Mouse (Mus musculus) kidney, postnatal 0 days (tissue): ENCODE results near the gene Nrd1. TPM values are rescaled to one million over a fixed set of nuclear protein-coding genes. Genes with fewer than 3 reads are reported as not detected.

Source experiments
- ATAC-seq: fragments of 200-750 bp; cut with Nextera tagmentation; replicated peaks from 2 replicates; pipeline ENCODE4 v1.8.0; 2017; ENCODE audit warnings: low read depth, moderate number of reproducible peaks, moderate TSS enrichment, moderate library complexity; ENCODE audit not compliant: low FRiP score
- DNase-seq: peaks from one replicate; pipeline ENCODE4 v3.0.0-alpha.2; 2016; ENCODE audit warnings: low spot score
- H3K27ac ChIP-seq: fragments of 300-500 bp; sonication (generic); 2 replicates; pipeline ENCODE4 v1.5.1; 2014; ENCODE audit warnings: mild to moderate bottlenecking
- H3K27me3 ChIP-seq: fragments of 300-500 bp; sonication (generic); 2 replicates; pipeline ENCODE4 v1.6.1; 2014; ENCODE audit warnings: low read length, mixed read lengths; ENCODE audit not compliant: insufficient read depth
- H3K36me3 ChIP-seq: fragments of 300-500 bp; sonication (generic); 2 replicates; pipeline ENCODE4 v1.6.1; 2014; ENCODE audit warnings: low read length, mixed read lengths; ENCODE audit not compliant: insufficient read depth
- H3K4me1 ChIP-seq: fragments of 300-500 bp; sonication (generic); replicated peaks from 2 replicates; pipeline ENCODE4 v1.6.1; 2014; ENCODE audit warnings: antibody characterized with exemption, low read length, mixed read lengths; ENCODE audit not compliant: insufficient read depth
- H3K4me2 ChIP-seq: fragments of 300-500 bp; sonication (generic); 2 replicates; pipeline ENCODE4 v1.6.1; 2014; ENCODE audit warnings: mild to moderate bottlenecking, low read length, moderate library complexity, mixed read lengths
- H3K4me3 ChIP-seq: fragments of 300-500 bp; sonication (generic); replicated peaks from 2 replicates; pipeline ENCODE4 v1.5.1; 2014; ENCODE audit warnings: low read depth, low read length
- H3K9ac ChIP-seq: fragments of 300-500 bp; sonication (generic); 2 replicates; pipeline ENCODE4 v1.6.1; 2014; ENCODE audit warnings: low read depth, low read length
- H3K9me3 ChIP-seq: fragments of 300-500 bp; sonication (generic); replicated peaks from 2 replicates; pipeline ENCODE4 v1.6.1; 2016; ENCODE audit warnings: low read length, inconsistent platforms, mixed read lengths
- CTCF ChIP-seq: IDR thresholded peaks from 2 replicates; pipeline ENCODE4 v1.5.1; 2016; ENCODE audit warnings: antibody characterized with exemption, low read depth, mild to moderate bottlenecking, moderate library complexity
- WGBS: fragments of 180-500 bp; shearing (Covaris S2); extraction: QIAGEN DNeasy Blood & Tissue Kit; methylation state at CpG from one replicate; pipeline ENCODE4 v1.1.7; 2014; 5-methylcytosine and 5-hydroxymethylcytosine counted together
- polyA plus RNA-seq: library from polyadenylated mRNA; unstranded; fragments of >200 nt; fragmentation: Nextera tagmentation; extraction: Ambion mirVana; gene quantifications from 2 replicates; pipeline ENCODE4 v1.2.1, GENCODE M21; 2015

Gene Nrd1
- polyA plus RNA-seq, 1 experiment from 2014 or later = 43.5 TPM

GRCm38 (mm10) chr4:109042739-109043138 is 42.3 kb downstream of the Nrd1 start:
- DNase-seq = no peak
- no peaks in the 10 kb centered on the region for H3K4me1 ChIP-seq
- no peak overlapping the region for H3K4me3 ChIP-seq
- 82% methylated on average over 4 of the region's 4 CpGs for WGBS
- H3K27me3 ChIP-seq = no peaks in the 10 kb centered on the region
- peaks cover 42% of the 10 kb centered on the region for H3K36me3 ChIP-seq
- ATAC-seq = no peak
- no peak overlapping the region for H3K4me2 ChIP-seq
- no peak for TF ChIP-seq CTCF
- no peak overlapping the region for H3K27ac ChIP-seq
- no peaks in the 10 kb centered on the region for H3K9me3 ChIP-seq
- H3K9ac ChIP-seq = no peak overlapping the region

- ATAC-seq = no peak
- Histone ChIP-seq H3K4me2 (no peak overlapping the region), H3K4me1 (no peaks in the 10 kb centered on the region), H3K9me3 (no peaks in the 10 kb centered on the region), H3K36me3 (peaks cover 40% of the 10 kb centered on the region), H3K27me3 (no peaks in the 10 kb centered on the region), H3K27ac (no peak overlapping the region), H3K4me3 (no peak overlapping the region), H3K9ac (no peak overlapping the region)
- DNase-seq = no peak
- no peak for TF ChIP-seq CTCF
- WGBS = 55% methylated on average over 5 of the region's 5 CpGs
These were observed 42.8 kb downstream of the Nrd1 start for GRCm38 (mm10) chr4:109043294-109043693.

- H3K9me3 ChIP-seq = no peaks in the 10 kb centered on the region
- no peak; the same call in 1 of the 2 replicates for TF ChIP-seq CTCF
- H3K27me3 ChIP-seq = no peaks in the 10 kb centered on the region
- no peak overlapping the region for H3K4me2 ChIP-seq
- no peaks in the 10 kb centered on the region for H3K4me1 ChIP-seq
- H3K36me3 ChIP-seq = peaks cover 36% of the 10 kb centered on the region
- ATAC-seq (no peak), DNase-seq (no peak)
- H3K9ac ChIP-seq = no peak overlapping the region
- WGBS = 50% methylated on average over 5 of the region's 5 CpGs
- H3K4me3 ChIP-seq = no peak overlapping the region
- no peak overlapping the region for H3K27ac ChIP-seq
These were observed 43.3 kb downstream of the Nrd1 start for GRCm38 (mm10) chr4:109043756-109044155.

- Histone ChIP-seq H3K27ac (no peak overlapping the region), H3K27me3 (no peaks in the 10 kb centered on the region), H3K4me2 (no peak overlapping the region), H3K4me1 (no peaks in the 10 kb centered on the region), H3K9me3 (no peaks in the 10 kb centered on the region), H3K36me3 (peaks cover 26% of the 10 kb centered on the region), H3K9ac (no peak overlapping the region), H3K4me3 (no peak overlapping the region)
- ATAC-seq = no peak
- TF ChIP-seq CTCF = no peak
- WGBS = 64% methylated on average over 4 of the region's 4 CpGs
- peak; percentile 11 for DNase-seq
These were observed 47.8 kb downstream of the Nrd1 start for GRCm38 (mm10) chr4:109048258-109048657.

DNA sequence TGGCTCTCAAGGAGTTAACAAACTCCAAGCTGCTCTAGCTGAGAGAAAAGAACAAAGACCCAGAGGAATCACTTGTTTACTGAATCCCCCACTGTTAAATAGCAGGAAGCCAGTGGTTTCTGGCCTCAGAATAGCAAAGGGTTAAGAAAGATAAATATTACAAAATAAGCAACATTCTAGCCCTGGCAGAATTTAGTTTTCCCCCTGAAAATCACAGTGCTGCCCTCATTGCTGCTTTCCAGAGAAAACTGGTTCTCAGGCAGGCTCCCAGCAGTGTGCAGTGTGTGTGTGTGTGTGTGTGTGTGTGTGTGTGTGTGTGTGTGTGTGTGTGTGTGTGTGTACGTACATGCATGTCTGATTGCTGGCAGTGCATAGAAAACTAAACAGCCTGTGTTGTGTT is 51.8 kb downstream of the Nrd1 start:
- Histone ChIP-seq H3K27ac (no peak overlapping the region), H3K27me3 (no peaks in the 10 kb centered on the region), H3K4me3 (no peak overlapping the region), H3K4me1 (no peaks in the 10 kb centered on the region), H3K4me2 (no peak overlapping the region), H3K9ac (peak overlapping the region; percentile 15; the same call in 1 of the 2 replicates), H3K36me3 (peaks cover 27% of the 10 kb centered on the region), H3K9me3 (no peaks in the 10 kb centered on the region)
- peak; percentile 42 for DNase-seq
- TF ChIP-seq CTCF = no peak
- no peak for ATAC-seq
- WGBS = 46% methylated on average over 1 of the region's 1 CpGs

GRCm38 (mm10) chr4:109054003-109054402 is 53.5 kb downstream of the Nrd1 start:
- Histone ChIP-seq H3K4me1 (no peaks in the 10 kb centered on the region), H3K27me3 (no peaks in the 10 kb centered on the region), H3K4me2 (no peak overlapping the region), H3K9ac (no peak overlapping the region), H3K4me3 (no peak overlapping the region), H3K9me3 (no peaks in the 10 kb centered on the region), H3K36me3 (peaks cover 37% of the 10 kb centered on the region), H3K27ac (no peak overlapping the region)
- no peak for DNase-seq
- 88% methylated on average over 9 of the region's 9 CpGs for WGBS
- ATAC-seq = no peak
- TF ChIP-seq CTCF = no peak

GRCm38 (mm10) chr4:109056351-109056750 is 55.9 kb downstream of the Nrd1 start:
- no peak for DNase-seq
- H3K4me3 ChIP-seq = no peak overlapping the region
- no peak overlapping the region for H3K9ac ChIP-seq
- H3K4me1 ChIP-seq = no peaks in the 10 kb centered on the region
- H3K9me3 ChIP-seq = no peaks in the 10 kb centered on the region
- WGBS = 80% methylated on average over 7 of the region's 7 CpGs
- TF ChIP-seq CTCF = peak; percentile 23; the same call in 1 of the 2 replicates
- no peaks in the 10 kb centered on the region for H3K27me3 ChIP-seq
- no peak overlapping the region for H3K27ac ChIP-seq
- no peak overlapping the region for H3K4me2 ChIP-seq
- peaks cover 54% of the 10 kb centered on the region for H3K36me3 ChIP-seq
- 0 out of 2 replicates have a peak, but pooled peaks have one; percentile 27 for ATAC-seq
